Mouse (Mus musculus) layer of hippocampus, postnatal 14 days (tissue): ENCODE measurements around the gene Pilra. TPM values are rescaled to one million over a fixed set of nuclear protein-coding genes. Genes with fewer than 3 reads are reported as not detected.

Experiments
- DNase-seq, 2 experiments: peaks; one replicate each; pipeline ENCODE4 v3.0.0; 2021 to 2022; ENCODE audit warnings: low spot score in 2 of 2, mixed read lengths in 1 of 2
- total RNA-seq, 2 experiments: library from RNA; stranded (reverse); gene quantifications; 2 replicates each; pipeline ENCODE4 v1.2.3; 2021

The Pilra gene
- total RNA-seq, 2 experiments from 2014 or later, result 0.32 to 0.62 TPM

DNA sequence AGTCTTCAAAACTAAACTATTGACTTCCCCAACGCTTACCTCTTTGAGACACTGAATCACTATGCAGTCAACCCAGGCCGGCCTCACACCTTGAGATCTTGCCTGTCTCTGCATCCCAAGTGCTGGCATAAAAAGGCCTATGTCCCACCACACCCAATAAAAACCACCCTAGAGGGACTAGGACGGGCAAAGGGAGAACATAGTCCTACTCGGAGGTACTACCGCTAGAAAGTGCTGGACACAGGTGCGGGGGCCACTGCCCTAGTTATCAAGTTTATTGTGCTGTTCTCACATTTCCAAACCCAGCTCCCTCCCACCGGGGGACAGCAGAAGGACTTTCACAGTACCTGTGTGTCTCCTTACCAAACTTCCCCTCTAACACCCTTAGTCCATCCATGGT, 54.4 kb downstream of the Pilra start:
- DNase-seq, result no peak

DNA sequence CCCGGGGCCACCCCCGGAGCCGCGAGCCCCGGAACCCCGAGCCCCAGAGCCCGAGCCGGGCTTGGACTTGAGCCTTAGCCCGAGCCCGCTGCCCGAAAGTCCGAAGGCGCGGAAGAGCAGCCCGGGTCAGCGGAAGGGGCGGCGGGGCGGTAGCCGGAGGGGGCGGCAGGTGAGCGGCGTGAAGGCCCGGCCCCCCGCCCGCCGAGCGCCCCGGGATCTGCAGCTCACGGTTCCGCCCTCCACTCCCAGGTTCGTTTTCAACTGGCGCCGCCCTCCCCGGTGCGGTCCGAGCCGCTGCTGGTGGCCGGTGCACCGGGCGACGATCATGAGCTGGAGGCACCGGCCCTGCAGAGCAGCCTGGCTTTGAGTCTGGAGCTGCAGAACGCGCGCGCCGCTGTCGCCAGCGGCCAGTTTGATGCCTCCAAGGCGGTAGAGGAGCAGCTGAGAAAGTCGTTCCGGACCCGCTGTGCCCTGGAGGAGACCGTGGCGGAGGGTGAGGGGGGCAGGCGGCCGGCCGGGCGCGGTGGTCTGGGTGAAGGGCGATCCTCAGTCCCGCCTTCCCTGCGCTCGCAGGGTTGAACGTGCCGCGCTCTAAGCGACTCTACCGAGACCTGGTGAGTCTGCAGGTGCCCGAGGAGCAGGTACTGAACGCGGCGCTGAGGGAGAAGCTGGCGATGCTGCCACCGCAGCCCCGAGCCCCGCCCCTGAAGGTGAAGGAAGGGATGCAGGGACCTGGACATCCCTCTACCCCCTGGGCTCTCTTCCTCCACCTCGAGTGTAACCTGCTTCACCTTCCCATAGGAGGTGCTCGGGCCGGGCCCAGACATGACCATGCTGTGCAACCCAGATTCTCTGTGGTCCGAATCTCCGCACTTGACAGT, 56.8 kb downstream of the Pilra start:
- DNase-seq, result no peak

DNA sequence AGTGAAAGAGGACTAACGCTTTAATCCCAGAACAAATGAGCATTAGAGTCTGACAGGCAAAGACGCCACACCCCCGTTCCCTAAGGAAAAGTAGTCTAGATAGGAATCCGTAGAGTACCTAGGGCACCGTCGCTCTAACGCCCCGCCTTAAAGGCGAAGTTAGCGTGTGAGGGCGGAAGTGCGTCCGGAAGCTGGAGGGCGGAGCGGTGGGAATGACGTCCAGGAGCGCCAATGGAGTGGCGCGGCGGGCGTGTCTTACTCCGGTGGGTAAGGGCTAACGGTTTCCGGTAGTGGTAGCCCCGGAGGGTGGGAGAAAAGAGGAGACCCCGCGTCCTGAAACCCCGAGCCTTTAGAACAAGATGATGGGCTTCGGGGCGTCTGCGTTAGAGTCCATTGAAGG, 57.4 kb downstream of the Pilra start, which contains the start of gene Ppp1r35:
Ppp1r35 (plus strand) TSS at position 215 of the 400 bp plus-strand sequence.
- peak; percentile 95 to 98 for DNase-seq

DNA sequence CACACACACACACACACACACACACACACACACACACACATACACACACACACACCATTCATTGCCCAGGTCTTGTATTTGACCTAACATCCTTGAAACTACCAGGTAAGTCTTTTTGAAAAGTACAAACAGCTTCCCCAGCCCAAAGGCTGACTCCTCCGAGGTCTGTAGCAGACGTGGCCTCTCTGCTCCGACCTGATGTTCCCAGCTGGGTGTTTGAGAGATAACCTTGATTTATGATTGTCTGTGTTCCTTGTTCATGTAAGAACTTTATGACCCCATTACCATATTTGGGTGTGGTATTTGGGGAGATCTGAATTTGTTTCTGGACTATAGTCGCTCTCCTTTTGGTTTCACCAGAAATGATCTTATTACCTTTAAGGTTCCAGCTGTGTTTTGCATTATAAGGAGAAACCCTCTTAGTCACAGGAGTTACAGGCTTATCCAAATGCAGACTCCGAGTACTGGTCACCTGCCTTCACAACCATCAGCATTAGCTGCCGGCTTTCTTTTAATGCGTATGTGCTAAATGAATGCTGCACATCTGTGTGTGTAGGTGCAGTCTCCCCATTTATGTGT, 58.7 kb downstream of the Pilra start:
- DNase-seq, result no peak

DNA sequence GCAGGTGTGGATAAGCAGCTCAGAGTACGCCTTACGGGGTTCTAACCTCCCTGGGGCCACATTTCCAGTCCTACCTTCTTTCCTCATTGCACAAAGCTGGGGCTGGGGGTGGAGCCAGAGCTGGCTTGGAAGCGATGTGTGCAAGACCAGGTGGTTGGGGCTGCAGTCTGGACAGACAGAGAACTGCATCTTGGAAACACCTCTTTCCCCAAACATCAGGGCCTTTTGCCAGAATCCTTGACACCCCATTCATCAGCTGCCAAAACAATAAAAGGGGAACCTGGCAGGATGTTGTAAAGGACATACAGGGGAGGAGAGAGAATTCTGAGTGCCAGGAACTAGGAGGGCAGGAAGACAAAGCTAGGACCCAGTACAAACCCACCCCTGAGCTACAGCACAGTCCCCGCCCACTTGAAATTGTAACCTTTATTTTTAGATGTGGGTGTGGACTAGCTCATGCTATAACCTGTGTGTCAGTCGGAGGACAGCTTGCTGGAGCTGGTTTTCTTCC, 59.6 kb downstream of the Pilra start:
- DNase-seq, result no peak

DNA sequence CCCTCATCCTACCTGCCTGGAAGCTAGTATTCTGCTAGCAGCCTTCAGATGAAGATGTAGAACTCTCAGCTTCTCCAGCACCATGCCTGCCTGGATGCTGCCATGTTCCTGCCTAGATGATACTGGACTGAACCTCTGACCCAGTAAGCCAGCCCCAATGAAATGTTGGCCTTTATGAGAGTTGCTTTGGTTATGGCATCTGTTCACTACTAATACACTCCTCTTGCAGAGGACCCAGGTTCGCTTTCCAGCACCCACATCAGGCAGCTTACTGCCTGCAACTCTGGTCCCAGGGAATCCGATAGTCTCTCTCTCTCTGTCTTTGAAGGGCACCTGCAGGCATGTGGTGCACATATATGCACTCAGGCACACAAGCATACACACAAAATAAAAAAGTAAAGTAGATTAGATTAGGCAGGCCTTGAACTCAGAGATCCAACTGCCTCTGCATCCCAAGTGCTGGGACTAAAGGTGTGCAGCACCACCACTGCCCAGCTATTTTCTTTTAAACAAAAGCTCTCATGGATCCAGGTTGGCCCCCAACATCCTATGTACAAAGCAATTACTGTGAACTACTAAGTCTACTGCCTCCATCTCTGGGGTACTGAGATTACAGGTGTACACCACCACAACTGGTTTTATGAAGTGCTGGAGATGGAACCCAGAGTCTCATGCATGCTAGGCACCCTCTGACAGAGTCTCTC, 60.3 kb downstream of the Pilra start:
- no peak for DNase-seq

DNA sequence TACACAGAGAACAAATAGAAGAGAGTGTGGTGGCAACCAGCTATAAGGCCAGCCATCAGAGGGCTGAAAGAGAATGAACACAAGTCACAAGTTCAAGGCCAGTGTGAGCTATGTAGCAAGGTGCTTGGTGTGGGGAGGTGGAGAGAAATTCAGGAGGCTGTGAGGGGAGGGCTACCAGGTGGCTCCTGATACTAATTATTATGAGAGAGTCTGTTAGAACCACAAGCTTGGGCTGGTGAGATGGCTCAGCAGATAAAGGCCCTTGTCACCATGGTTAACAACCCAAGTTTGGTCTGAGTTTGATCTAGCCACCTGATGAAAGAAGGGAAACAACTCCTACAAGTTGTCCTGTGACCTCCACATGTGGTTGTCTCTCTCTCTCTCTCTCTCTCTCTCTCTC, 63.3 kb downstream of the Pilra start:
- DNase-seq, result no peak

Other genes with a start within 250 kb of the Pilra start
- 10 to 100 TPM; 36.7 to 40.0 TPM for gene Mospd3, start 235.2 kb downstream of the Pilra start, total RNA-seq
- 10 to 100 TPM in 1 of 2 experiments, 1 to 10 TPM in 1; 6.9 to 13.6 TPM for gene Pcolce, start 222.5 kb downstream of the Pilra start, total RNA-seq
- under 1 TPM; 0.17 to 0.37 TPM for gene Fbxo24, start 207.3 kb downstream of the Pilra start, total RNA-seq
- gene Lrch4, start 207.2 kb downstream of the Pilra start, total RNA-seq, result 10 to 100 TPM; 14.7 to 19.5 TPM
- gene Gm20605, start 207.1 kb downstream of the Pilra start, total RNA-seq, result 10 to 100 TPM; 11.0 to 14.7 TPM
- 1 to 10 TPM; 6.3 to 6.6 TPM for gene Sap25, start 194.9 kb downstream of the Pilra start, total RNA-seq
- gene Irs3, start 190.6 kb downstream of the Pilra start, total RNA-seq, result not detected
- 10 to 100 TPM; 51.7 to 56.5 TPM for gene Agfg2, start 151.6 kb downstream of the Pilra start, total RNA-seq
- 10 to 100 TPM; 73.9 to 75.0 TPM for gene Nyap1, start 94.7 kb downstream of the Pilra start, total RNA-seq
- gene Tsc22d4, start 90.6 kb downstream of the Pilra start, total RNA-seq, result 100 to 1,000 TPM; 213 to 225 TPM
- gene Ppp1r35, start 57.4 kb downstream of the Pilra start, total RNA-seq, result 10 to 100 TPM; 24.2 to 27.3 TPM
- gene Mepce, start 48.6 kb downstream of the Pilra start, total RNA-seq, result 10 to 100 TPM; 33.4 to 42.0 TPM
- gene Zcwpw1, start 48.5 kb downstream of the Pilra start, total RNA-seq, result 1 to 10 TPM; 5.0 to 5.7 TPM
- gene Pilrb1, start 21.8 kb upstream of the Pilra start, total RNA-seq, result not detected
- not detected for gene Pilrb2, start 35.5 kb upstream of the Pilra start, total RNA-seq
- under 1 TPM in 1 of 2 experiments, not detected in 1; 0.29 TPM for gene Cyp3a13, start 85.3 kb upstream of the Pilra start, total RNA-seq
- gene Gjc3, start 126.8 kb upstream of the Pilra start, total RNA-seq, result 10 to 100 TPM; 25.4 to 25.7 TPM
- not detected for gene Azgp1, start 145.2 kb upstream of the Pilra start, total RNA-seq
- not detected for gene Smok3a, start 185.0 kb upstream of the Pilra start, total RNA-seq
- gene Smok3b, start 185.1 kb upstream of the Pilra start, total RNA-seq, result not detected
- gene Smok3c, start 216.9 kb upstream of the Pilra start, total RNA-seq, result not detected
- gene Zkscan1, start 248.8 kb upstream of the Pilra start, total RNA-seq, result 10 to 100 TPM; 42.8 to 44.7 TPM